Mouse (Mus musculus) E14TG2a.4 (cell line): ENCODE data around the gene Rrp9.

ENCODE experiments used
- CTCF ChIP-seq: conservative IDR thresholded peaks from 2 replicates; pipeline ENCODE4 v1.5.1; 2014; ENCODE audit warnings: low read length
- NANOG ChIP-seq: IDR thresholded peaks from 2 replicates; pipeline ENCODE4 v1.6.1; 2014; ENCODE audit warnings: borderline replicate concordance, low read length, mixed read lengths
- POU5F1 ChIP-seq: IDR thresholded peaks from 2 replicates; pipeline ENCODE4 v1.6.1; 2014; ENCODE audit warnings: low read length, borderline replicate concordance

DNA sequence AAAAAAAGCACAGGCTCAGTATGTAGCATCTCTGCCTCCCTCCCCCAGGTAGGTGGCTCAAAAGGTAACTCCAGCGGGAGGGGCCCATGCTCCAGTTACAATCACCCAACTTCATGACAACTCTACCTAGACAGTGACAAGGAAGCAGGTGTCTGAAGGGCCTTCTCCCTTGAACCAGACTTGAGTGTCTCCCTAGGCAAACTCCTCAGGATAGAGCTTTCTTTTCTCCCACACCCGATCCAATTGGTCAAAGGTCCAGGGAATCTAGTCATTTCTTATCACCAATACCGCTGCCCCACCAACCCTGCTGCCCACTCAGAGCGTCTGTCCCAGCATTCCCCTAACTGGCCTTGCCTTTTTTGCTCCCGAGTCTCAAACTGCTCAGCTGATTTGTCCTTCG is 9.0 kb upstream of the Rrp9 start:
- TF ChIP-seq CTCF (no peak), POU5F1 (no peak), NANOG (no peak)
